ENCODE assay signal across 19 mouse cellular contexts in genomic region chr6:28857198-28858180, GRCm38 (mm10). TPM values are rescaled to one million over a fixed set of nuclear protein-coding genes. Genes with fewer than 3 reads are reported as not detected.
DNase-seq lines count a peak whose midpoint lies in the region; ATAC-seq and TF ChIP-seq lines count a peak whose summit lies in the region.
"Had no signal": no experiment of that assay in that cellular context is flagged by ENCODE, and none has a peak within 500 bp of the region (broad histone marks: within the 10 kb centered on the region; RNA-seq: fewer than 3 reads in every experiment).

No protein-coding gene starts in this region.

- DNase-seq in heart, postnatal 4 days: no peak
- no peak for DNase-seq in stomach, postnatal 0 days (ENCODE audit: low spot score)
- DNase-seq in left cerebral cortex, postnatal 10 days (ENCODE audit: extremely low spot score in 1 of 2, low spot score in 2 of 2): no peak
- no peak for DNase-seq in left cerebral cortex, postnatal 36 days (ENCODE audit: low spot score in 2 of 2)
- DNase-seq: cerebellum, postnatal 14 days; gastrocnemius, postnatal 10 days; heart, postnatal 36 days; thymus, adult 2 months had no signal

- TF ChIP-seq EP300 in stomach, postnatal 0 days (optimal IDR thresholded peaks at IDR 0.05): no peak

- H3K4me1 ChIP-seq in heart, embryonic 16.5 days (ENCODE audit: control insufficient read depth, insufficient read depth, low read length): peaks cover 29% of the 10 kb centered on the region
- peaks cover 29% of the 10 kb centered on the region; the same call in 1 of the 2 replicates for H3K4me1 ChIP-seq in stomach, embryonic 14.5 days (ENCODE audit: control insufficient read depth, insufficient read depth, low read length)
- 0 out of 2 replicates have a peak, but pooled peaks cover 2% of the 10 kb centered on the region for H3K4me1 ChIP-seq in stomach, postnatal 0 days (replicated peaks; ENCODE audit: control insufficient read depth, insufficient read depth)
- H3K4me1 ChIP-seq in liver, embryonic 12.5 days: peaks cover 27% of the 10 kb centered on the region

- no peak overlapping the region for H3K4me3 ChIP-seq in heart, embryonic 16.5 days (ENCODE audit: low read length)
- no peak overlapping the region for H3K4me3 ChIP-seq in stomach, embryonic 14.5 days (ENCODE audit: low read depth, low read length)
- no peak overlapping the region for H3K4me3 ChIP-seq in stomach, postnatal 0 days (ENCODE audit: low read depth, low read length)
- H3K4me3 ChIP-seq in liver, embryonic 12.5 days: no peak overlapping the region
- H3K4me3 ChIP-seq: embryonic facial prominence, embryonic 10.5 days; erythroblast, embryonic 14.5 days; forebrain, embryonic 15.5 days; limb, embryonic 15.5 days; neural tube, embryonic 12.5 days had no signal

- 0 out of 2 replicates have a peak overlapping the region, but pooled peaks have one; percentile 37 for H3K27ac ChIP-seq in heart, embryonic 16.5 days (ENCODE audit: low read length)
- peak overlapping the region; percentile 30; the same call in 1 of the 2 replicates for H3K27ac ChIP-seq in stomach, embryonic 14.5 days (ENCODE audit: low read length)
- H3K27ac ChIP-seq in stomach, postnatal 0 days (replicated peaks): no peak overlapping the region; the same call in 1 of the 2 replicates
- no peak overlapping the region for H3K27ac ChIP-seq in liver, embryonic 12.5 days
- H3K27ac ChIP-seq: embryonic facial prominence, embryonic 10.5 days; forebrain, embryonic 15.5 days; hindbrain, postnatal 0 days; limb, embryonic 15.5 days; macrophage; neural tube, embryonic 12.5 days had no signal

- H3K9ac ChIP-seq in heart, embryonic 16.5 days (ENCODE audit: low read length): no peak overlapping the region
- no peak overlapping the region for H3K9ac ChIP-seq in stomach, embryonic 14.5 days (replicated peaks; ENCODE audit: low read depth, low read length)
- no peak overlapping the region for H3K9ac ChIP-seq in stomach, postnatal 0 days (ENCODE audit: low read length)
- no peak overlapping the region for H3K9ac ChIP-seq in liver, embryonic 12.5 days
- H3K9ac ChIP-seq: forebrain, embryonic 15.5 days; limb, embryonic 15.5 days; neural tube, embryonic 12.5 days had no signal

- ATAC-seq in heart, embryonic 16.5 days (replicated peaks; ENCODE audit: extremely low read depth, insufficient read depth, low FRiP score): no peak
- no peak for ATAC-seq in stomach, embryonic 14.5 days (ENCODE audit: insufficient number of reproducible peaks, insufficient read depth, low FRiP score, low read depth)
- ATAC-seq in stomach, postnatal 0 days (ENCODE audit: low FRiP score, low TSS enrichment): no peak
- ATAC-seq in liver, embryonic 12.5 days: peak; percentile 61
- ATAC-seq: activated CD4-positive, CD25-positive, alpha-beta regulatory T cell, adult 4 months; forebrain, embryonic 15.5 days; hindbrain, postnatal 0 days had no signal

- no peak overlapping the region for H3K4me2 ChIP-seq in heart, embryonic 16.5 days (ENCODE audit: low read depth, low read length)
- no peak overlapping the region for H3K4me2 ChIP-seq in stomach, embryonic 14.5 days (replicated peaks; ENCODE audit: low read depth, low read length)
- no peak overlapping the region for H3K4me2 ChIP-seq in stomach, postnatal 0 days (replicated peaks; ENCODE audit: low read depth)
- H3K4me2 ChIP-seq in liver, embryonic 12.5 days: no peak overlapping the region
- H3K4me2 ChIP-seq: forebrain, embryonic 15.5 days; limb, embryonic 15.5 days; neural tube, embryonic 12.5 days had no signal

- WGBS in heart, embryonic 16.5 days: 37% methylated on average over 2 of the region's 2 CpGs
- 52% methylated on average over 2 of the region's 2 CpGs for WGBS in stomach, embryonic 14.5 days
- 56% methylated on average over 2 of the region's 2 CpGs for WGBS in stomach, postnatal 0 days
- WGBS in liver, embryonic 12.5 days (ENCODE audit: insufficient replicate concordance): 31% methylated on average over 2 of the region's 2 CpGs

- no peak for TF ChIP-seq CTCF in stomach, postnatal 0 days (IDR thresholded peaks at IDR 0.05; ENCODE audit: low read depth)

- intact Hi-C loops in left cerebral cortex, postnatal 10 days (cut with DNase I): no loop called here
- intact Hi-C loops in left cerebral cortex, postnatal 36 days (cut with DNase I): no loop called here

- H3K27me3 ChIP-seq in heart, embryonic 16.5 days (ENCODE audit: control insufficient read depth, insufficient read depth, low read length): no peaks in the 10 kb centered on the region
- H3K27me3 ChIP-seq in stomach, embryonic 14.5 days (ENCODE audit: control insufficient read depth, insufficient read depth, low read length): no peaks in the 10 kb centered on the region
- no peaks in the 10 kb centered on the region for H3K27me3 ChIP-seq in stomach, postnatal 0 days (ENCODE audit: control insufficient read depth, insufficient read depth, low read length)
- no peaks in the 10 kb centered on the region for H3K27me3 ChIP-seq in liver, embryonic 12.5 days (replicated peaks)
- H3K27me3 ChIP-seq: forebrain, embryonic 15.5 days; limb, embryonic 15.5 days; neural tube, embryonic 12.5 days had no signal

- H3K36me3 ChIP-seq in heart, embryonic 16.5 days (ENCODE audit: control insufficient read depth, insufficient read depth): no peaks in the 10 kb centered on the region
- no peaks in the 10 kb centered on the region for H3K36me3 ChIP-seq in stomach, embryonic 14.5 days (ENCODE audit: control insufficient read depth, insufficient read depth, low read length)
- no peaks in the 10 kb centered on the region for H3K36me3 ChIP-seq in stomach, postnatal 0 days (ENCODE audit: control insufficient read depth, insufficient read depth, low read length)
- H3K36me3 ChIP-seq in liver, embryonic 12.5 days: 0 out of 2 replicates have a peak, but pooled peaks cover 4% of the 10 kb centered on the region
- H3K36me3 ChIP-seq: embryonic facial prominence, embryonic 10.5 days; forebrain, embryonic 15.5 days; neural tube, embryonic 12.5 days had no signal

- no peaks in the 10 kb centered on the region for H3K9me3 ChIP-seq in heart, embryonic 16.5 days (replicated peaks; ENCODE audit: control insufficient read depth, low read length)
- no peaks in the 10 kb centered on the region for H3K9me3 ChIP-seq in stomach, embryonic 14.5 days (ENCODE audit: control insufficient read depth, low read depth, low read length)
- no peaks in the 10 kb centered on the region for H3K9me3 ChIP-seq in stomach, postnatal 0 days (ENCODE audit: control insufficient read depth, low read length)
- H3K9me3 ChIP-seq in liver, embryonic 12.5 days (replicated peaks): no peaks in the 10 kb centered on the region
- H3K9me3 ChIP-seq: embryonic facial prominence, embryonic 10.5 days; forebrain, embryonic 15.5 days; limb, embryonic 15.5 days; neural tube, embryonic 12.5 days had no signal

RNA-seq across cellular contexts. Expression of gene Lrrc4, which starts 25.9 kb away (rescaled TPM):
- 0.22 and 0.27 TPM in 2 replicates for polyA plus RNA-seq in heart, embryonic 16.5 days (2015; fragmentation: Nextera tagmentation; extraction: Ambion mirVana)
- total RNA-seq in heart, postnatal 4 days (2021): 1 to 10 TPM; 1.2 to 1.6 TPM
- 0.32 and 0.87 TPM in 2 replicates for polyA plus RNA-seq in stomach, embryonic 14.5 days (2014; fragmentation: Nextera tagmentation; extraction: Ambion mirVana)
- 0.51 and 0.62 TPM in 2 replicates for polyA plus RNA-seq in stomach, postnatal 0 days (2015; fragmentation: Nextera tagmentation; extraction: Ambion mirVana)
- polyA plus RNA-seq in liver, embryonic 12.5 days (2016; fragmentation: Nextera tagmentation; extraction: Ambion mirVana): 0.16 and 0.30 TPM in 2 replicates
- 10 to 100 TPM; 73.3 to 73.8 TPM for total RNA-seq in left cerebral cortex, postnatal 10 days (2021)
- 100 to 1,000 TPM in 1 of 2 experiments, 10 to 100 TPM in 1; 95.8 to 105 TPM for total RNA-seq in left cerebral cortex, postnatal 36 days (2021)
- polyA plus RNA-seq: erythroblast, embryonic 14.5 days had no signal

Comparison
In these comparisons a context has a peak if more than half of its experiments do, and no peak if none do; other contexts are left out.
1. H3K27ac ChIP-seq: peak in heart, embryonic 16.5 days (single experiment) and stomach, embryonic 14.5 days (single experiment); none in stomach, postnatal 0 days (single experiment) and liver, embryonic 12.5 days (single experiment).